Mouse (Mus musculus) CD4-positive, CD25-positive, alpha-beta regulatory T cell (primary cell): ENCODE results near the gene Paqr8. TPM values are rescaled to one million over a fixed set of nuclear protein-coding genes. Genes with fewer than 3 reads are reported as not detected.

Source experiments
- polyA plus RNA-seq: library from polyadenylated mRNA; unstranded; fragments of 100-300 nt; shearing (Covaris generic); gene quantifications from one replicate; pipeline ENCODE4 v1.2.1, GENCODE M21; 2017

Paqr8 gene
- 5.7 TPM for polyA plus RNA-seq

GRCm38 (mm10) chr1:20890404-20890921, at the start of gene Paqr8:
Paqr8 (plus strand) TSS chr1:20890606.

GRCm38 (mm10) chr1:20951300-20951763, 60.9 kb downstream of the Paqr8 start, which contains the start of gene Efhc1:
Efhc1 (plus strand) TSS chr1:20951626.

Other genes starting within 250 kb of the Paqr8 start
- gene Il17a, start 159.7 kb upstream of the Paqr8 start, polyA plus RNA-seq: not detected
- gene Il17f, start 100.0 kb upstream of the Paqr8 start, polyA plus RNA-seq: 0.43 TPM
- gene Mcm3, start 70.3 kb upstream of the Paqr8 start, polyA plus RNA-seq: 54.8 TPM
- 0.28 TPM for gene Efhc1, start 61.0 kb downstream of the Paqr8 start, polyA plus RNA-seq
- gene Tram2, start 188.6 kb downstream of the Paqr8 start, polyA plus RNA-seq: 5.1 TPM